Mouse (Mus musculus) heart, adult 2 months (tissue): ENCODE data around the gene Slc1a4.

Source experiments
- CTCF ChIP-seq: fragments of 200-600 bp; IDR thresholded peaks from 2 replicates; pipeline ENCODE4 v1.8.1; 2022; ENCODE audit warnings: antibody characterized with exemption, mild to moderate bottlenecking, moderate library complexity
- POLR2A ChIP-seq: fragments of 200-500 bp; IDR thresholded peaks from 2 replicates; pipeline ENCODE4 v1.6.1; 2011; ENCODE audit warnings: mild to moderate bottlenecking, low read depth, low read length, control low read depth; ENCODE audit not compliant: insufficient read depth

DNA sequence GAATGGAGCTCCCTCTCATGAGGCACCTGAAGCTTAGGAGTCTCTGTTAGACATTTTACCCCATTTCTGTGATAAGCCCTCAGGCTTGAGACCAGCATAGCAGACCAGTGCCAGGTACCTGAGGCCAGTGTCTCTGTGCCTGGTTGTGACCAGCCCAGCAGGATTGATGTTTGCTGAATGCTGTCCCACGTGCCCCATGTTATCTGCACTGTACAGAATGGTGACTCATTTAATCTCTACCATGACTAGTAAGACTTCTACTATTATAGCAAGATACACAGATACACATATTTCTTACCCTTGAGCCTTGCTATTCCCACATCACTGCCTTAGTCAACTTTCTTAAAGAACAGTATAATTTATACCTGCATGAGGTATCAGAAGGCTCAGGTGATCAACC is 26.9 kb downstream of the Slc1a4 start:
- TF ChIP-seq CTCF, result no peak
- TF ChIP-seq POLR2A, result no peak
